Mouse (Mus musculus) ES-Bruce4 (cell line): Measurements from ENCODE around the gene Ssna1.

Source experiments
- CTCF ChIP-seq: IDR thresholded peaks from one replicate; pipeline ENCODE4 v1.8.1; 2011; ENCODE audit warnings: low read depth, low read length
- POLR2A ChIP-seq: IDR thresholded peaks from one replicate; pipeline ENCODE4 v1.8.1; 2011; ENCODE audit warnings: low read length; ENCODE audit not compliant: insufficient read depth

GRCm38 (mm10) chr2:25228995-25229530 is 43.2 kb downstream of the Ssna1 start:
- TF ChIP-seq POLR2A (no peak), CTCF (no peak)
